Mouse (Mus musculus) stomach, embryonic 16.5 days (tissue): ENCODE data around the gene Per2. TPM values are rescaled to one million over a fixed set of nuclear protein-coding genes. Genes with fewer than 3 reads are reported as not detected.

ENCODE experiments used
- ATAC-seq: fragments of 200-750 bp; cut with Nextera tagmentation; 2 replicates; pipeline ENCODE4 v1.8.0; 2017; ENCODE audit warnings: moderate number of reproducible peaks, moderate TSS enrichment; ENCODE audit not compliant: insufficient read depth, low FRiP score
- H3K27ac ChIP-seq: fragments of 300-500 bp; sonication (generic); 2 replicates; pipeline ENCODE4 v1.5.1; 2014; ENCODE audit warnings: low read length
- H3K27me3 ChIP-seq: fragments of 300-500 bp; sonication (generic); 2 replicates; pipeline ENCODE4 v1.6.1; 2014; ENCODE audit warnings: low read length, control low read depth, mixed read lengths; ENCODE audit not compliant: control insufficient read depth, insufficient read depth
- H3K36me3 ChIP-seq: fragments of 300-500 bp; sonication (generic); 2 replicates; pipeline ENCODE4 v1.6.1; 2014; ENCODE audit warnings: low read length; ENCODE audit not compliant: control insufficient read depth, insufficient read depth
- H3K4me1 ChIP-seq: fragments of 300-500 bp; sonication (generic); 2 replicates; pipeline ENCODE4 v1.6.1; 2014; ENCODE audit warnings: low read length, control low read depth, mixed read lengths; ENCODE audit not compliant: control insufficient read depth, insufficient read depth
- H3K4me2 ChIP-seq: fragments of 300-500 bp; sonication (generic); 2 replicates; pipeline ENCODE4 v1.6.1; 2014; ENCODE audit warnings: low read depth, low read length, mixed read lengths
- H3K4me3 ChIP-seq: fragments of 300-500 bp; sonication (generic); replicated peaks from 2 replicates; pipeline ENCODE4 v1.5.1; 2014; ENCODE audit warnings: mild to moderate bottlenecking, low read length
- H3K9ac ChIP-seq: fragments of 300-500 bp; sonication (generic); 2 replicates; pipeline ENCODE4 v1.6.1; 2014; ENCODE audit warnings: low read length
- H3K9me3 ChIP-seq: fragments of 300-500 bp; sonication (generic); replicated peaks from 2 replicates; pipeline ENCODE4 v1.6.1; 2016; ENCODE audit warnings: low read length, control low read depth; ENCODE audit not compliant: control insufficient read depth
- WGBS: fragments of 180-500 bp; shearing (Covaris S2); extraction: QIAGEN DNeasy Blood & Tissue Kit; methylation state at CpG from one replicate; pipeline ENCODE4 v1.1.7; 2014; 5-methylcytosine and 5-hydroxymethylcytosine counted together
- polyA plus RNA-seq: library from polyadenylated mRNA; unstranded; fragments of >200 nt; fragmentation: Nextera tagmentation; extraction: Ambion mirVana; gene quantifications from 2 replicates; pipeline ENCODE4 v1.2.1, GENCODE M21; 2015

The Per2 gene
- polyA plus RNA-seq, 1 experiment from 2014 or later, result 7.7 TPM

DNA sequence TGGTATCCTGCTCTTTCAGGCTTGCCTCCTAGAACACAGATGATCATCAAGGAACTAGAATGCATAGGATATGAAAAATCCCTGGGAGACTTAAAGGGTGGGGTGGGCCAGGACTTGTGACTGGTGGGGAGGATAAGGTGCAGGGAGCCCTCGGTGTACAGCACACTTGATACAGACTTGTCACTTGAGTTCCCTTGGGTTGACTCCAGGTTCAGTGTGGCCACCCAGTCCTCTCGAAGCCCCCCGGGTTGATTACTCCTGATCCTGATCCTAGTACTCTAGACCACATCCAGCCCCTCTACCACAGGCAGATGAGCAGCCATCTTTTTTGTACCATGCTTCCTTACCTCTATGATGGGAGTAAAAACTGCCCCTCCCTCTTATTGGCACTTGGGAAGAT, 4.2 kb downstream of the Per2 start:
- no peak for ATAC-seq
- Histone ChIP-seq H3K9me3 (no peaks in the 10 kb centered on the region), H3K27ac (peak overlapping the region; percentile 98), H3K27me3 (no peaks in the 10 kb centered on the region), H3K4me1 (peaks cover 53% of the 10 kb centered on the region), H3K9ac (peak overlapping the region; percentile 67), H3K4me3 (no peak overlapping the region), H3K36me3 (no peaks in the 10 kb centered on the region), H3K4me2 (peak overlapping the region; percentile 72)
- WGBS, result 78% methylated on average over 3 of the region's 3 CpGs

DNA sequence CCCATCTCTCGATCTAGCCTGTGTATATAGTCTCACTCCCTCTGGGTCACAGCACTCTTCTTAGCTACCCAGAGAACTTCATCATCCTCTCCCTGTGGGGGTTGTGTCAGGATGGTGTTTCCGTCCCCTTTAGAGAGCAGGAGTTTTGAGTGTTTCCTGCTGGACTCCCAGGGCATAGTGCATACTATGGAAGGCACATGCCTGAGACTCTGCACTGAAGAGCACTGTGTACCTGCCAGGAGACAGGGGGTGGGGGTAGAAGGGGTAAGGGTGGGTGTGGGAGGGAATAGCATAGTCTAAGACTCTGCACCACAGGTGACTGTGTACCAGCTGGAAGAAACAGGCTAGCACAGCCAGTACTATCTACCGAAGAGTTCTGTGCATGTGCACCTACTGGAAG, 4.8 kb downstream of the Per2 start:
- Histone ChIP-seq H3K4me3 (no peak overlapping the region), H3K4me2 (no peak overlapping the region), H3K27ac (peak overlapping the region; percentile 98), H3K36me3 (no peaks in the 10 kb centered on the region), H3K27me3 (no peaks in the 10 kb centered on the region), H3K9ac (no peak overlapping the region), H3K4me1 (peaks cover 50% of the 10 kb centered on the region), H3K9me3 (no peaks in the 10 kb centered on the region)
- no peak for ATAC-seq
- whole genome bisulfite sequencing, result 68% methylated on average over 3 of the region's 3 CpGs

DNA sequence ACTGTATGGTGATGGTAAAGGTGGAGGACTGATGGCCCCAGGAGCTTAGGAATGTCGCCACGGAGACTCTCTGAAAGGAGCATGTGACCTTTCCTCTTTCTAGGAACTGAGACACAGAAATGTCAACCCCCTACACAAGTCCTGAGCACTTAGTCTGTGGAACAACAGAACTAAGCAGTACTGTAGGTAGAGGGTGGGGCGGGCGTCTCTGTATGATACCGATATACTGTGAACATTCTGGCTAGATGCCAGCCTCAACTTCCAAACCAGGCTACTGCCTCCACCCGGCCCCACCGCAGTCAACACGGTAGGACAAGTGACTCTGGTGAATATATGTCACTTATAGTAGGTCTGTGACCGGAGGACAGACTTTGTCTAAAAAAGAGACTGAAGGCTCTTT, 5.2 kb downstream of the Per2 start:
- Histone ChIP-seq H3K4me1 (peaks cover 50% of the 10 kb centered on the region), H3K4me2 (no peak overlapping the region), H3K9ac (no peak overlapping the region), H3K9me3 (no peaks in the 10 kb centered on the region), H3K27ac (peak overlapping the region; percentile 98; the same call in 1 of the 2 replicates), H3K36me3 (no peaks in the 10 kb centered on the region), H3K4me3 (no peak overlapping the region), H3K27me3 (no peaks in the 10 kb centered on the region)
- WGBS, result 59% methylated on average over 9 of the region's 9 CpGs
- no peak for ATAC-seq

DNA sequence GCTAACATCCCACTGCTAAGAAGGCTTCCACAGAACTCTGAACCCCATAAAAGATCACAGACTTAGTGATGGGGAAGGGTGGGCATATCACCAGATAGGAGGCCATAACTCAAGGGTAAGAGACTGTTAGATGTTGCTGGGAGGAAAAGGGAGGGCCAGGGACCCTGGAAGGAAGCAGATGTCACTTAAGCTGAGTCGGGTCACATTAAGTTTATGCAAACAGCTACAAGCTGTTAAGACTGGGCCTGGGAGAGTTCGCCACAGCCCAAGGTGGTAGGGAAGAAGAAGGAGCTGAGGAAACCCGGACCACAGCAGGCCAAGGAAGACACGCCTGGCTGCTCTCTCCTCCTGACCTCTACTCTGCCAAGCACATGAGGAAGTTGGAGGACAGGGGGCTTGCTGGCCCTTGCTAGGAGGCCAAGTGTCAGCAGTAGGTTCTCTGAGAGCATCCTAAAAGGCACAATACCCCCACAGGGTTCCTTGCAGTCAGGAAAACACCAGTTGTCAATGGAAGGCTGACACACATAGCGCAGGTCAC, 7.5 kb downstream of the Per2 start:
- no peak for ATAC-seq
- Histone ChIP-seq H3K27me3 (no peaks in the 10 kb centered on the region), H3K4me1 (peaks cover 34% of the 10 kb centered on the region), H3K9ac (no peak overlapping the region), H3K9me3 (peaks cover 9% of the 10 kb centered on the region; the same call in 1 of the 2 replicates), H3K27ac (no peak overlapping the region), H3K36me3 (peaks cover 17% of the 10 kb centered on the region), H3K4me2 (no peak overlapping the region), H3K4me3 (no peak overlapping the region)
- WGBS, result 52% methylated on average over 5 of the region's 5 CpGs

DNA sequence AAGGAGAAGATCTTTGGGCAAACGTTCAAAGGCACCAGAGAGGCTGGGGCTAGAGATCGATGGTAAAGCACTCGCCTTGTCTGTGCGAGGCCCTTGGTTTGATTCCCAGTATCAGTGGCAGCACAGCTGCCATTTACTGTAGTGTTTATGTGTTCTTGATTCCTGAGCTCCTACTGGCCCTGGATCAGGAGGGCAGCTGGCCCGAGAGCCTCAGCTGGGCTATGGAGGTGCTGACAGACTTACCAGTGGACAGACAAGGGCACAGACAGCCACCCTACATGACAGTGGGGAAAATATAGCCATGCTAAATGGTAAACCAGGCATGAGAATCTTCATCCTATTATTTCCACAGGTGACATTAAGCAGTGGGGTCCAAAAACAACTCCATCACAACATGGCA, 8.3 kb downstream of the Per2 start:
- no peak overlapping the region for H3K27ac ChIP-seq
- peaks cover 9% of the 10 kb centered on the region; the same call in 1 of the 2 replicates for H3K9me3 ChIP-seq
- 81% methylated on average over 5 of the region's 5 CpGs for WGBS
- H3K4me2 ChIP-seq, result no peak overlapping the region
- H3K4me1 ChIP-seq, result peaks cover 26% of the 10 kb centered on the region
- no peak for ATAC-seq
- no peaks in the 10 kb centered on the region for H3K27me3 ChIP-seq
- no peak overlapping the region for H3K4me3 ChIP-seq
- peaks cover 17% of the 10 kb centered on the region for H3K36me3 ChIP-seq
- H3K9ac ChIP-seq, result no peak overlapping the region

DNA sequence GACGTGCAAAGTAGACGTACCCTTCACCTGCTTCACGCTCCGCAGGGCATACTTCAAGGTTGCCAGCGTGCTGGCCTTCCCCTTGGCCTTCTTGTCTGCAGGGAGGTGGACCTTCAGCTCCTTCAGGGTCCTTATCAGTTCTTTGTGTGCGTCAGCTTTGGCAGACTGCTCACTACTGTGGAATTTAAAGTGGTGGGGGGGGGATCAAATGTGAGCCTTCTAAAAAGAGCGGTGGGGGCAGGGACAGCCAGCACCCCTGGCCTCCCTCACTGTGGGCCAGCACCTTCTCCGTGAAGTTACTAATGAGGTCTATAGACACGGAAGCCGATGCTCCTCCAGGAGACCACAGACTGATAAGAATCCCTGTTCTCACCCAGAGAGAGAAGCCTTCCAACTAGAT, 10.4 kb downstream of the Per2 start:
- Histone ChIP-seq H3K9me3 (peaks cover 9% of the 10 kb centered on the region; the same call in 1 of the 2 replicates), H3K9ac (no peak overlapping the region), H3K4me3 (no peak overlapping the region), H3K27ac (no peak overlapping the region), H3K27me3 (no peaks in the 10 kb centered on the region), H3K4me2 (no peak overlapping the region), H3K4me1 (peaks cover 9% of the 10 kb centered on the region), H3K36me3 (peaks cover 24% of the 10 kb centered on the region)
- WGBS, result 77% methylated on average over 10 of the region's 10 CpGs
- ATAC-seq, result no peak

DNA sequence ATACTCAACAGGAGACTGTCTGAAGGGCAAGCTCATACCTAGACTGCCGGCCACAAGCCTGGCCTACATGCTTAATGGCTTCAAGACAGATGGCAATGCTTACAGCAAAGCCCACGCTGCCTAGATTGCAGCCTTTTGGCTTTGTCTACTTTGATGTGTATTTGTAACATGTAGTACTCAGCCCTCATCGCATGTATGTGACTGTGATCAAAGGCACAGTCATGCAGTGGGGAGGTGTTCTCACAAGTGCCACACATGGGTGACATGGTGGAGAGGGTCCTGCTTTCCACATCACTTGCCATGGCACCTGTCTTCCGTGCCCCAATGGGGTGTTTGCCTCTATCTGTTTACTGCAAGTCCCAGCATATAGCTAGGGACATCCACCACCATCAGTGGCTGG, 12.6 kb downstream of the Per2 start:
- Histone ChIP-seq H3K27ac (peak overlapping the region; percentile 54; the same call in 1 of the 2 replicates), H3K4me2 (no peak overlapping the region), H3K36me3 (peaks cover 32% of the 10 kb centered on the region), H3K9me3 (peaks cover 9% of the 10 kb centered on the region; the same call in 1 of the 2 replicates), H3K4me3 (no peak overlapping the region), H3K4me1 (peaks cover 4% of the 10 kb centered on the region; the same call in 1 of the 2 replicates), H3K27me3 (no peaks in the 10 kb centered on the region), H3K9ac (no peak overlapping the region)
- ATAC-seq, result no peak
- 87% methylated on average over 4 of the region's 4 CpGs for WGBS

DNA sequence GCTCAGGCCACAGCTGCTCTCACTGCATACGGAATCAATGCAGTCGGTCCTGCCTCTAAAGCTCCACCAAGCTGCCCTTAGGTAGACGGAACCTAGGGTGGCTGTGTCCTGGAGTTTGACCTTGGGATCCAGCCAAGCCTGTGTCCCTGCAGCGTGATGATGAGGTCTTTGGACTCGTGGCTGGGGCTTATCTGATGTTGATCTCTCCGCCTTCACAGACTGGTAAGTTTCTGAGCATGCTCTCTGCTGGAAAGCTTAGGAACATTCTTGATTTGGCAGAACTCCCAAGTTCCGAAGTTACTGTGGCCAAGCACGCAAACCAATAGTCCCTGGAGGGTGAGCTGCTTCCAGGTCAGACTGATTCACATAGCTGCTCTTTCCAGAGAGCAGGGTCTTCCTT, 13.1 kb downstream of the Per2 start:
- peak; percentile 31; the same call in 1 of the 2 replicates for ATAC-seq
- Histone ChIP-seq H3K4me3 (no peak overlapping the region), H3K36me3 (peaks cover 32% of the 10 kb centered on the region), H3K27me3 (no peaks in the 10 kb centered on the region), H3K9ac (0 out of 2 replicates have a peak overlapping the region, but pooled peaks have one; percentile 2), H3K4me2 (no peak overlapping the region), H3K9me3 (peaks cover 9% of the 10 kb centered on the region; the same call in 1 of the 2 replicates), H3K4me1 (peaks cover 4% of the 10 kb centered on the region; the same call in 1 of the 2 replicates), H3K27ac (peak overlapping the region; percentile 54)
- 54% methylated on average over 8 of the region's 8 CpGs for WGBS

DNA sequence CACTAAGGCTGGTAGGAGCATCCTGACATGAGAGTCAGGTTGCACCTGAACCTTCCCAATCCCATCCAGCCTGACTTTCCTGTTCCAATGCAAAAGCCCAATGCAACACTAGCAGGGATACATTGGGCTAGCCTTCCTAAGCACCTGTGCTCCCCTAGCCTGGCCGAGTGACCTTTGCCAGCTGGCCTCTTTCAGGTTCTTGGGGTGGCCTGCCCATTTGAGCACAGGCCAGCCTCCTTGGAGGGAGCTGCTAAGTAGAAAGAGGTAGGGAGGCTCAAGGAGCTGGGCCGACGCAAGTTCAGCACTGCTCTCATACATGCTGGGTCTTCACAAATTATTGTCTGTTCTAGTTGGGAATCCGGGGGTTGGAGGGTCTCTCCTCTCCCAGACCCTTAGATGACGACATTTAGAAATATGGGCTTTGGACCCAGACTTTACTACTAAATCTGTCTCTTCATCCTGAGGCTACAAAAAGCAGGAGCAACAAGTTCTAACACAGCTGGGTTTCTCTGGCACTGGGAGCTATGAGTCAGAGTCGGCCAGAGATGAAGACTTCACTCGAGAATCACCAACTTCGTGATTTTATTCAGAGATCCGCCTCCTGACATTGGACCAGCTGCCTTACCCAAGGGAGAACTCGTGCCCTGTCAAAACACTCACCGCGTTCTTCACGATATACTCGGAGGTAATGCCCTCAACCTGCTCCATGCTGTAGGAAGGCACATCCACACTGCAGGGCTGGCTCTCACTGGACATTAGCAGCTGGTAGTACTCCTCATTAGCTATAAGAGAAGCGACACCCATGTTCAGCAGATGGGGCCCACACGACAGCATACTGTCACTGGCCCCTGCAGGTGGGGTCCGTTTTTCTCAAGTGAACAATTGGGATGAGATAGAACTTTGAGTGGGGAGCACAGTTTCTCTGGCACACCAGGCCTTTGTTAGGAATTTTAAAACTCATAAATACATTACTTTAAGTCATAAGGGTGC, 14.0 kb downstream of the Per2 start:
- Histone ChIP-seq H3K4me3 (no peak overlapping the region), H3K4me1 (peaks cover 4% of the 10 kb centered on the region; the same call in 1 of the 2 replicates), H3K27me3 (no peaks in the 10 kb centered on the region), H3K36me3 (peaks cover 32% of the 10 kb centered on the region), H3K9me3 (peaks cover 9% of the 10 kb centered on the region; the same call in 1 of the 2 replicates), H3K9ac (no peak overlapping the region), H3K27ac (peak overlapping the region; percentile 34), H3K4me2 (no peak overlapping the region)
- WGBS, result 81% methylated on average over 17 of the region's 17 CpGs
- ATAC-seq, result no peak
